Mouse (Mus musculus): ENCODE measurements around the gene Brs3. TPM values are rescaled to one million over a fixed set of nuclear protein-coding genes. Genes with fewer than 3 reads are reported as not detected.
A peak's percentile ranks its signal among the peaks of the same experiment; 100 is the strongest.

Gene Brs3
- polyA plus RNA-seq, 2 experiments, result not detected

DNA sequence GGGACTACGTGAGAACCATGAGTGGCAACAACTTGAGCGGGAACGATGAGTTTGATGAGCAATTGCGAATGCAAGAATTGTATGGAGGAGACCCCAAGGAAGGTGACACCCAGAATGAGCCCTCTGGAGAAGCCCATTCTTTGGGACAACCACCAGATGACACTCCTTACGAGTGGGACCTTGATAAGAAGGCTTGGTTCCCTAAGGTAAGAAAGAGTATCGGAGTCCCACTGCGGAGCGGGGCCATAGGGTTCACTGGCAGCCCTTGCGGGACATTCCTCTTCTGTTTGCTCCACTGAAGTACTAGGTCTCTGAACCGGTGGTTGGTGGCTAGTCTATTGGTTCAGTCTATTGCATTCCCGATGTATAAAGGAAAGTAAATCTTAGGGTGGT, 11.1 kb downstream of the Brs3 start:
- WGBS (ENCODE audit: insufficient replicate concordance), result 19% methylated on average over 11 of the region's 11 CpGs
- Histone ChIP-seq H3K36me3 (replicated peaks; ENCODE audit: control insufficient read depth, insufficient read depth, low read depth) (no peaks in the 10 kb centered on the region), H3K4me3 (ENCODE audit: insufficient read depth in 1 of 2, low read depth in 2 of 2, low read length in 2 of 2) (peak overlapping the region; percentile 75 to 98), H3K27me3 (ENCODE audit: control insufficient read depth, insufficient read depth, low read length) (no peaks in the 10 kb centered on the region), H3K4me1 (replicated peaks; ENCODE audit: control insufficient read depth in 2 of 2, insufficient read depth in 2 of 2, low read length in 1 of 2) (0 out of 4 replicates have a peak, but pooled peaks cover 0 to 2% of the 10 kb centered on the region in 2 experiments), H3K4me2 (ENCODE audit: low read depth) (peak overlapping the region; percentile 49), H3K9ac (replicated peaks) (peak overlapping the region; percentile 66), H3K9me3 (ENCODE audit: control insufficient read depth, low read length) (no peaks in the 10 kb centered on the region), H3K27ac (no peak overlapping the region)
- TF ChIP-seq CTCF (IDR thresholded peaks at IDR 0.05; ENCODE audit: low read depth) (no peak), EP300 (IDR thresholded peaks at IDR 0.05; ENCODE audit: low read depth) (no peak)
- DNase-seq (ENCODE audit: low read depth in 3 of 3, low spot score in 3 of 3) (no peak), ATAC-seq (ENCODE audit: insufficient read depth) (peak; percentile 10; the same call in 1 of the 2 replicates)

DNA sequence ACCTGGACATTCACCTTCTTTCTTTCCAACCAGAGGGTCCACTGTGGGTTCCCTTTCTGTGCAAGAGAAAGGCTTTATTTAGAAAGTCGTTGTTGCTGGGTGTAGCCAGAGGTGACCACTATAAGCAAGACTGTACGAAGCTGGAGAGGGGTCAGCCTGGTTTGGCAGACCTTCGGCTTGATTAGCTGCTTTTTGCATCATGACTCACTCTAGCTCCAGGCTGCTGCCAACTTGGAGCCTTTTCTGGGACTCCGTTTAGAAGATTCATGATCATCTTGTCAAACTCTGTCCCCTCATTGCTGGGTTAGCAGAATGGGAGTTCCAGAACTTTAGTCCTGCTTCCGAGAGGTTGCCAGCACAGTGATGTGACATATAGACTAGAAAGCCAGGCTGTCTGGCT, 38.6 kb downstream of the Brs3 start:
- WGBS (ENCODE audit: insufficient replicate concordance), result 66% methylated on average over 5 of the region's 5 CpGs
- H3K27ac ChIP-seq, result no peak overlapping the region
- DNase-seq (ENCODE audit: low read depth in 3 of 3, low spot score in 3 of 3), result no peak
- H3K9me3 ChIP-seq (ENCODE audit: control insufficient read depth, low read length), result no peaks in the 10 kb centered on the region
- no peak overlapping the region for H3K4me3 ChIP-seq (ENCODE audit: insufficient read depth in 1 of 2, low read depth in 2 of 2, low read length in 2 of 2)
- ATAC-seq (ENCODE audit: insufficient read depth), result no peak
- no peaks in the 10 kb centered on the region for H3K4me1 ChIP-seq (replicated peaks; ENCODE audit: control insufficient read depth in 2 of 2, insufficient read depth in 2 of 2, low read length in 1 of 2)
- no peak overlapping the region for H3K4me2 ChIP-seq (ENCODE audit: low read depth)
- TF ChIP-seq EP300 (IDR thresholded peaks at IDR 0.05; ENCODE audit: low read depth) (no peak), CTCF (IDR thresholded peaks at IDR 0.05; ENCODE audit: low read depth) (no peak)
- no peaks in the 10 kb centered on the region for H3K27me3 ChIP-seq (ENCODE audit: control insufficient read depth, insufficient read depth, low read length)
- H3K9ac ChIP-seq (replicated peaks), result no peak overlapping the region
- H3K36me3 ChIP-seq (replicated peaks; ENCODE audit: control insufficient read depth, insufficient read depth, low read depth), result no peaks in the 10 kb centered on the region

DNA sequence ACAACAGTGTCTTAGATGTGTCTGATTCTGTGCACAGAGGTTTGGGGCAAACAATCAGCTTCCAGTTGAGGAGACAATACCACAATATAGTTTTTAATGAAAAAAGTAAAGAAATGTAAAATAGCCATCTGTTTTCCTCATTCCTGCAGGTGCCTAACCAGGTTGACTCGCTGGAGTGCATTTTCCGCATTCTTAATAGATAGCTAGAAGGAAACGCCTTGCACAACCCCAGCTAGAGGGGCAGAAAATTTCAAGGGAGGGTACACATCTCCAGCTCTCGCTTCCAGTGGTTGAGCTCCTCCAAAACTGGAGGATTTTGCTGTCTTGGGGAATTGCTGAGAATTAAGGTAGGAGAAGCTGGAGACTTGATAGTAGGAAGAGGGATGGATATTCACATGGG, 44.9 kb downstream of the Brs3 start, which contains the start of gene Vgll1:
Vgll1 (plus strand) TSS at position 301 of the 400 bp plus-strand sequence.
- H3K27me3 ChIP-seq (ENCODE audit: control insufficient read depth, insufficient read depth, low read length), result no peaks in the 10 kb centered on the region
- 64% methylated on average over 4 of the region's 4 CpGs for WGBS (ENCODE audit: insufficient replicate concordance)
- no peak within 1 kb of the TSS for H3K27ac ChIP-seq
- no peak within 1 kb of the TSS for H3K4me2 ChIP-seq (ENCODE audit: low read depth)
- DNase-seq (ENCODE audit: low read depth in 3 of 3, low spot score in 3 of 3), result no peak
- no peaks in the 10 kb centered on the region for H3K36me3 ChIP-seq (replicated peaks; ENCODE audit: control insufficient read depth, insufficient read depth, low read depth)
- no peaks in the 10 kb centered on the region for H3K9me3 ChIP-seq (ENCODE audit: control insufficient read depth, low read length)
- no peaks in the 10 kb centered on the region for H3K4me1 ChIP-seq (replicated peaks; ENCODE audit: control insufficient read depth in 2 of 2, insufficient read depth in 2 of 2, low read length in 1 of 2)
- no peak within 1 kb of the TSS for H3K9ac ChIP-seq (replicated peaks)
- ATAC-seq (ENCODE audit: insufficient read depth), result no peak
- TF ChIP-seq CTCF (IDR thresholded peaks at IDR 0.05; ENCODE audit: low read depth) (no peak), EP300 (IDR thresholded peaks at IDR 0.05; ENCODE audit: low read depth) (no peak)
- no peak within 1 kb of the TSS for H3K4me3 ChIP-seq (ENCODE audit: insufficient read depth in 1 of 2, low read depth in 2 of 2, low read length in 2 of 2)

Other genes with a start within 250 kb of the Brs3 start
- 0.02 and 0.15 TPM in 2 replicates for gene Map7d3, start 220.7 kb upstream of the Brs3 start, polyA plus RNA-seq (2012; rRNA removed)
- gene Map7d3, start 220.7 kb upstream of the Brs3 start, polyA plus RNA-seq (2014; fragmentation: Nextera tagmentation; extraction: Ambion mirVana), result 0.13 and 0.53 TPM in 2 replicates
- not detected in 2 replicates for gene Adgrg4, start 172.9 kb upstream of the Brs3 start, polyA plus RNA-seq (2012; rRNA removed)
- not detected in 2 replicates for gene Adgrg4, start 172.9 kb upstream of the Brs3 start, polyA plus RNA-seq (2014; fragmentation: Nextera tagmentation; extraction: Ambion mirVana)
- gene Htatsf1, start 10.5 kb downstream of the Brs3 start, polyA plus RNA-seq (2012; rRNA removed), result 5.9 and 10.6 TPM in 2 replicates
- gene Htatsf1, start 10.5 kb downstream of the Brs3 start, polyA plus RNA-seq (2014; fragmentation: Nextera tagmentation; extraction: Ambion mirVana), result 25.7 and 26.1 TPM in 2 replicates
- not detected in 2 replicates for gene Vgll1, start 45.0 kb downstream of the Brs3 start, polyA plus RNA-seq (2012; rRNA removed)
- gene Vgll1, start 45.0 kb downstream of the Brs3 start, polyA plus RNA-seq (2014; fragmentation: Nextera tagmentation; extraction: Ambion mirVana), result not detected in 2 replicates
- gene Cd40lg, start 169.1 kb downstream of the Brs3 start, polyA plus RNA-seq (2012; rRNA removed), result not detected in 2 replicates
- gene Cd40lg, start 169.1 kb downstream of the Brs3 start, polyA plus RNA-seq (2014; fragmentation: Nextera tagmentation; extraction: Ambion mirVana), result not detected in 2 replicates

Data from liver, embryonic 14.5 days (tissue).